Mouse (Mus musculus) midbrain, embryonic 14.5 days (tissue): ENCODE results near the gene Angptl1. TPM values are rescaled to one million over a fixed set of nuclear protein-coding genes. Genes with fewer than 3 reads are reported as not detected.

ENCODE experiments used
- ATAC-seq: fragments of 200-750 bp; cut with Nextera tagmentation; 2 replicates; pipeline ENCODE4 v1.8.0; 2017; ENCODE audit warnings: moderate number of reproducible peaks, moderate library complexity; ENCODE audit not compliant: low FRiP score, low TSS enrichment
- DNase-seq: peaks from one replicate; pipeline ENCODE4 v3.0.0-alpha.2; 2015
- H3K27ac ChIP-seq: fragments of 300-500 bp; sonication (generic); replicated peaks from 2 replicates; pipeline ENCODE4 v1.5.1; 2014; ENCODE audit warnings: mild to moderate bottlenecking, low read depth, low read length, moderate library complexity
- H3K27me3 ChIP-seq: fragments of 300-500 bp; sonication (generic); 2 replicates; pipeline ENCODE4 v1.6.1; 2014; ENCODE audit warnings: low read length, control low read depth, mixed read lengths; ENCODE audit not compliant: control insufficient read depth, insufficient read depth
- H3K36me3 ChIP-seq: fragments of 300-500 bp; sonication (generic); 2 replicates; pipeline ENCODE4 v1.6.1; 2014; ENCODE audit warnings: low read length, control low read depth; ENCODE audit not compliant: control insufficient read depth, insufficient read depth
- H3K4me1 ChIP-seq: fragments of 300-500 bp; sonication (generic); 2 replicates; pipeline ENCODE4 v1.6.1; 2014; ENCODE audit warnings: mild to moderate bottlenecking, antibody characterized with exemption, low read length, control low read depth; ENCODE audit not compliant: control insufficient read depth, insufficient read depth
- H3K4me2 ChIP-seq: fragments of 300-500 bp; sonication (generic); 2 replicates; pipeline ENCODE4 v1.6.1; 2014; ENCODE audit warnings: mild to moderate bottlenecking, low read length, moderate library complexity
- H3K4me3 ChIP-seq: fragments of 300-500 bp; sonication (generic); replicated peaks from 2 replicates; pipeline ENCODE4 v1.5.1; 2014; ENCODE audit warnings: low read depth, low read length
- H3K9ac ChIP-seq: fragments of 300-500 bp; sonication (generic); replicated peaks from 2 replicates; pipeline ENCODE4 v1.6.1; 2014; ENCODE audit warnings: mild to moderate bottlenecking, low read length, moderate library complexity
- H3K9me3 ChIP-seq: fragments of 300-500 bp; sonication (generic); 2 replicates; pipeline ENCODE4 v1.6.1; 2016; ENCODE audit warnings: low read length, control low read depth, mixed read lengths; ENCODE audit not compliant: control insufficient read depth
- WGBS: fragments of 180-500 bp; shearing (Covaris S2); extraction: QIAGEN DNeasy Blood & Tissue Kit; methylation state at CpG from one replicate; pipeline ENCODE4 v1.1.7; 2014; 5-methylcytosine and 5-hydroxymethylcytosine counted together
- polyA plus RNA-seq: library from polyadenylated mRNA; unstranded; fragments of >200 nt; fragmentation: Nextera tagmentation; extraction: Ambion mirVana; gene quantifications from 2 replicates; pipeline ENCODE4 v1.2.1, GENCODE M21; 2014

Gene Angptl1
- polyA plus RNA-seq, 1 experiment from 2014 or later = 0.80 TPM

GRCm38 (mm10) chr1:156838695-156839094 is 333 bp downstream of the Angptl1 start:
- Histone ChIP-seq H3K4me3 (no peak overlapping the region), H3K9me3 (no peaks in the 10 kb centered on the region), H3K4me2 (peak overlapping the region; percentile 19), H3K27me3 (no peaks in the 10 kb centered on the region), H3K4me1 (peaks cover 4% of the 10 kb centered on the region; the same call in 1 of the 2 replicates), H3K27ac (0 out of 2 replicates have a peak overlapping the region, but pooled peaks have one; percentile 22), H3K36me3 (no peaks in the 10 kb centered on the region), H3K9ac (0 out of 2 replicates have a peak overlapping the region, but pooled peaks have one; percentile 6)
- ATAC-seq = peak; percentile 57; the same call in 1 of the 2 replicates
- WGBS = 9% methylated on average over 6 of the region's 6 CpGs
- DNase-seq = peak; percentile 65

- no peaks in the 10 kb centered on the region for H3K9me3 ChIP-seq
- ATAC-seq (no peak), DNase-seq (no peak)
- no peak overlapping the region for H3K4me2 ChIP-seq
- peaks cover 4% of the 10 kb centered on the region; the same call in 1 of the 2 replicates for H3K4me1 ChIP-seq
- 90% methylated on average over 11 of the region's 11 CpGs for WGBS
- no peaks in the 10 kb centered on the region for H3K36me3 ChIP-seq
- no peak overlapping the region for H3K4me3 ChIP-seq
- H3K27me3 ChIP-seq = no peaks in the 10 kb centered on the region
- no peak overlapping the region for H3K9ac ChIP-seq
- H3K27ac ChIP-seq = no peak overlapping the region
These were observed 3.4 kb downstream of the Angptl1 start for GRCm38 (mm10) chr1:156841625-156842339.

- H3K27ac ChIP-seq = no peak overlapping the region
- 87% methylated on average over 4 of the region's 4 CpGs for WGBS
- no peak for ATAC-seq
- no peak for DNase-seq
- no peak overlapping the region for H3K9ac ChIP-seq
- no peak overlapping the region for H3K4me3 ChIP-seq
- no peak overlapping the region for H3K4me2 ChIP-seq
- H3K27me3 ChIP-seq = no peaks in the 10 kb centered on the region
- H3K4me1 ChIP-seq = no peaks in the 10 kb centered on the region
- H3K36me3 ChIP-seq = no peaks in the 10 kb centered on the region
- H3K9me3 ChIP-seq = no peaks in the 10 kb centered on the region
These were observed 8.7 kb downstream of the Angptl1 start for GRCm38 (mm10) chr1:156847098-156847497.

GRCm38 (mm10) chr1:156852409-156852808 is 14.0 kb downstream of the Angptl1 start:
- no peaks in the 10 kb centered on the region for H3K4me1 ChIP-seq
- H3K4me2 ChIP-seq = no peak overlapping the region
- H3K9me3 ChIP-seq = no peaks in the 10 kb centered on the region
- no peak for DNase-seq
- no peaks in the 10 kb centered on the region; the same call in 1 of the 2 replicates for H3K36me3 ChIP-seq
- H3K27me3 ChIP-seq = no peaks in the 10 kb centered on the region
- ATAC-seq = no peak
- H3K27ac ChIP-seq = no peak overlapping the region
- no peak overlapping the region for H3K9ac ChIP-seq
- no peak overlapping the region for H3K4me3 ChIP-seq
- 84% methylated on average over 9 of the region's 9 CpGs for WGBS

- Histone ChIP-seq H3K4me3 (no peak overlapping the region), H3K36me3 (no peaks in the 10 kb centered on the region; the same call in 1 of the 2 replicates), H3K27me3 (no peaks in the 10 kb centered on the region), H3K4me1 (no peaks in the 10 kb centered on the region), H3K9ac (no peak overlapping the region), H3K9me3 (no peaks in the 10 kb centered on the region), H3K4me2 (no peak overlapping the region), H3K27ac (no peak overlapping the region)
- WGBS = 81% methylated on average over 5 of the region's 5 CpGs
- DNase-seq (no peak), ATAC-seq (no peak)
These were observed 14.5 kb downstream of the Angptl1 start for GRCm38 (mm10) chr1:156852872-156853271.

GRCm38 (mm10) chr1:156854558-156854957 is 16.2 kb downstream of the Angptl1 start:
- ATAC-seq = no peak
- Histone ChIP-seq H3K9ac (no peak overlapping the region), H3K9me3 (no peaks in the 10 kb centered on the region), H3K4me2 (no peak overlapping the region), H3K4me1 (no peaks in the 10 kb centered on the region), H3K27me3 (no peaks in the 10 kb centered on the region), H3K27ac (no peak overlapping the region), H3K36me3 (no peaks in the 10 kb centered on the region; the same call in 1 of the 2 replicates), H3K4me3 (no peak overlapping the region)
- no peak for DNase-seq
- 91% methylated on average over 4 of the region's 4 CpGs for WGBS

GRCm38 (mm10) chr1:156856666-156857065 is 18.3 kb downstream of the Angptl1 start:
- Histone ChIP-seq H3K9me3 (no peaks in the 10 kb centered on the region), H3K9ac (no peak overlapping the region), H3K4me1 (no peaks in the 10 kb centered on the region), H3K4me3 (no peak overlapping the region), H3K27me3 (no peaks in the 10 kb centered on the region), H3K36me3 (no peaks in the 10 kb centered on the region; the same call in 1 of the 2 replicates), H3K27ac (no peak overlapping the region), H3K4me2 (no peak overlapping the region)
- ATAC-seq = no peak
- 70% methylated on average over 2 of the region's 2 CpGs for WGBS
- no peak for DNase-seq

GRCm38 (mm10) chr1:156859156-156859555 is 20.8 kb downstream of the Angptl1 start:
- WGBS = 88% methylated on average over 2 of the region's 2 CpGs
- no peak overlapping the region for H3K27ac ChIP-seq
- DNase-seq (no peak), ATAC-seq (no peak)
- 0 out of 2 replicates have a peak, but pooled peaks cover 1% of the 10 kb centered on the region for H3K4me1 ChIP-seq
- no peaks in the 10 kb centered on the region for H3K9me3 ChIP-seq
- H3K4me3 ChIP-seq = no peak overlapping the region
- H3K36me3 ChIP-seq = no peaks in the 10 kb centered on the region; the same call in 1 of the 2 replicates
- H3K27me3 ChIP-seq = no peaks in the 10 kb centered on the region
- H3K9ac ChIP-seq = no peak overlapping the region
- H3K4me2 ChIP-seq = no peak overlapping the region
